Mouse (Mus musculus) G1E (cell line): ENCODE measurements around the gene Dip2b.

Source experiments
- CTCF ChIP-seq: IDR thresholded peaks from 2 replicates; pipeline ENCODE4 v1.5.1; 2012; ENCODE audit warnings: low read depth, low read length, inconsistent platforms, mixed read lengths
- GATA2 ChIP-seq: IDR thresholded peaks from 2 replicates; pipeline ENCODE4 v1.6.1; 2012; ENCODE audit warnings: low read depth, low read length, inconsistent platforms, borderline replicate concordance
- POLR2AphosphoS5 ChIP-seq: IDR thresholded peaks from 2 replicates; pipeline ENCODE4 v1.6.1; 2012; ENCODE audit warnings: low read depth, low read length, inconsistent platforms; ENCODE audit not compliant: insufficient replicate concordance
- TAL1 ChIP-seq: conservative IDR thresholded peaks from 2 replicates; pipeline ENCODE4 v1.6.1; 2012; ENCODE audit warnings: low read depth, low read length, inconsistent platforms, mixed read lengths

- TF ChIP-seq CTCF: no peak
- no peak for TF ChIP-seq POLR2AphosphoS5
- no peak for TF ChIP-seq TAL1
- no peak for TF ChIP-seq GATA2
Measured at GRCm38 (mm10) chr15:100049496-100050087, 11.1 kb downstream of the Dip2b start.
